Mouse (Mus musculus): ENCODE data around the gene Xpo4.
"Not testable (repeated sequence)": the region's sequence is repeated elsewhere in the genome, so short reads cannot be mapped to it uniquely, and the experiment has no call there.

Gene Xpo4

DNA sequence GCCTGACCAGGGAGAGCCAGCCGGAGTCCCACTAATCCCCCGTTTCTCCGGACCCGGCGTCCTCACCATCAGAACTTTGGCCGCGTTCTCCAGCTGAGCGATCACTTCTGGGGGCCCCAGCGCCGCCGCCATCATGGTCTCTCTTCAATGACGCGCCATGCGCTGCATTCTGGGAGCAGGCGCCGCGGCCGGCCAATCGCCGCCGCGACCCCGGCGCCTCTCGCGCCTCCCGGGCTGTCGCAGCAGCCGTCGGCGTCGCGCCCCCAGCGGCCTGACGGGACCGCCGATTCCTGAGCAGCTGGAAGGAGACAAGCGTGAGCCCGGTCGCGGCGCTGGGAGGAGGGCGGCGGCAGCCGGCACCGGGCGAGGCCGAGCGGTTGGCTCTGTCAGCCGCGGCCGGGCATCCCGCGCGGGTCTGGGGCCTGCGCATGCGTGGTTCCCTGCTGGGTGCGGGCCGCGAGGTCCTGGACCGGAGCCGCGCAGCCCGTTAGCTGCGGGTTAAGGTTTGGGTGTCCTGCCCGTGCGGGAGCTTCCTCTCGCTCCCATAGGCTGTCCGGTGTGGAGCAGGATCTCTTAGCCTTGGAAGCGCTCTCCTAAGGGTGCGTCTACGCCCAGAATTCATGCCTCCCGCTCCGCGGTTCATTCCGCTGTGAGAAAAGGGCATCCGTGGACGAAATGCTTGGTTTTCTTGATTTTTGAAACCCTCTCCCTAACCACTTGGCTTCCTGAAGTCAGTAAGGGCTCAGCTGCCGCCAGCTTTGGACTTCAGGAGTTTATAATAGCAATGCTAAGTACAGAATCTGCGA lies at the start of gene Xpo4:
Xpo4 (minus strand) TSS at position 609 of the 806 bp plus-strand sequence.
- DNase-seq (ENCODE audit: low spot score) = peak; percentile 85

DNA sequence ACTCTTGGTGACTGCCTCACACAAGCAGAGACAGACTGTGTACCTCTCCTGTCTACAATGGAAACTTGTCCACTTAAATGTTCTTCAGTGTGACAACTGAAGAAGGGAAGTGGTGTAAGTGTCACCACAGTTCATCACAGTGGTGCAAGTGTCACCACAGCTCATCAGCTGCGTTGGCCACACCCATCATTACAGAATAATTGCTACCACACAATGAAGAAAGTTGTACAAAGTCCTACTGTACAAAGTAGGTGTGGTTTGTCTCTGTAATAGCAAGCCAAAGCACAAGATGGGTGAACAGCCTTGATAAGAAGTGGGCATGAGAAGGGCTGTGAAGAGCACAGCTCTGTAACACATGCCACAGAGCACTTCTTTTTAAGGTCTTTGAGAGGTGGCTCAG lies 47.7 kb upstream of the Xpo4 start:
- DNase-seq (ENCODE audit: low spot score) = no peak

DNA sequence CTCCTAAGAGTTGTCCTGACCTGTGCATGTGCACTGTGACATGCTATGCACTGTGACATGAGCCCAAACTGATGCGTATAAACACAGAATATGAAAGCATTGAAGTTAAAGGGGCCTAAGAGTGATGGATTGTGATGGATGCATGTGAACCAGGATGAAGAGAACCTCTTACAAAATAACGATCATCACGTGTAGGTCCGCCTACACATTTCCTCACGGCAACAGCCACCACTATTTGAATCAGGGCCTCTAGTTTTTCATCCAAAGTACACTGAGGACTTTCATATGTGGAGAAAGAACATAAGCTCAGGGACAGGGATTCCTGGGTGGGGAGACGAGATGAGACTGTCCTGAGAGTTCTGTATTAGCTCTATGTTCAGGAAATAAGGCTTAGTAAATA lies 45.8 kb upstream of the Xpo4 start:
- DNase-seq (ENCODE audit: low spot score) = no peak

DNA sequence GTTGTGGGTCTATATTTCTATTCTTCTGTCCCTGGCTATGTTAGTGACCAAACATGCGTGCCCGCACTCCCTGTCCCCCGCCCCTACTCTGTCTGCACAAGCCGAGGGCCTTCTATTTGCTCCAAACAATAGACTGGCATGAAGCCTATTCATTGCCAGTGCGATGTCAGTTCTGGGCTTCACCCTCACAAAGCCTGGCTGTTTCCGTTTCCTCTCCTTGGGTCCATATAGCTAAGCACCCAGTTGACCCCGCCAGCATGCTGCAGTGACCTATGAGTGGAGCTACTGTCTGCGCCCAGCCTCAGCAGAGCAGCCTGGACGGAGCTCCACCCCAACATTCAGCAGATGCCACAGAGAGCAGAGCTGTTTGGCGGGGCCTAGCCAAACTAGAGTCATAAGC lies 43.9 kb upstream of the Xpo4 start:
- no peak for DNase-seq (ENCODE audit: low spot score)

DNA sequence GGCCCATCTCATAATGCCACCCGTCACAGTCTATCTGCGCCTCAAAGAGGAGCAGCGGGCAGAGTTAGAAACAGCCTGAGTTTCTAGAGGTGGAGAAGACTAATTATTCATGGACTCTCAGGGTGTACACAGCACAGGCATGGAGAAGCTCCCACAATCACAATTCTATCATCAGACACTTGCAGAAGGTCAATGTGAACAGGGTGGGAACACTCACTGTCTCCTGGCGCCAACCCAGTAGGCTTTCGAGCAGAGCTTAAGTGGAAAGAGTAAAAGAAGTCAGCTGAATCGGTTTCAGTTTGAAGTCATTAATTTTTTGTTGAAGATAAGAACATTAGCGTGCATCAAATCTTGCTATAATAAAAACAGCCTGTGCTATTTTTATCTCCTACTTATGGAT lies 43.4 kb upstream of the Xpo4 start:
- DNase-seq (ENCODE audit: low spot score) = peak; percentile 45

DNA sequence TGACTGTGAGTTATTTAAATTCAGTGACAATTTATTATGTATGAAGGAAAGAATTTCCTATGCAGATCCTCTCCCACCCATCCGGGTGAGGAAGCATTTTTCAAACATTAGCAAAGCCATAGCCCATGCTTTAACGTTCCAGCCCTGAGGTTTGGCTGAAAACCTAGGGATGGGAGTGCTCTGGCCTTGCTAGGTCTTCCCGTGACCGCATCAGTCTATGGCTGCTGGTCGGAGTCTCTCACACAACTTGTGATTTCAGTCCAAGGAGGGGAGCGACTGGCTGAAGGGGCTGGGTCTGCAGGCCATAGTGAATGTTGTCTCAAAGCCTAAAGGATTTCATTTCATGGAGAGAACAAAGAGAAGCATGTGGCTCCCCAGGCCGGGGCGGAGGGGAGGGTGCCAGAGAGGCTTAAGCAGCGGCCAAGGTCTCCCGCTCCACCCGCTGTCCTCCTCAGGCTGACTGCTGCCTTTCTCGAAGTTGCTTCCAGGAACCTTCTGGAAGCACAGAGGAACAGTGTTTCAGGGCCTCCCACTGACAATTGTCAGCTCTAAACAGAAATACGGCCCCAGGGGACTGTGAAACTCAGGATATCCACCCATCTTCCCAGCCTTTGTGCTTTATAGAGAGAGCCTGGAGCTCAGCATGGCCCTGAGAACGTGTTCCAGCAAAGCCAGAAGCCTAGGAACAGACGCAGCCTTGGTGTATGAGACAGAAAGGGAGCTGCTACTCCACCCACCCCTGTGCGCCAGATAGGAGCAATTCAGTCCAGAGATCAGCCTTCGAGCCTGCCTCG lies 42.1 kb upstream of the Xpo4 start:
- DNase-seq (ENCODE audit: low spot score) = peak; percentile 52

DNA sequence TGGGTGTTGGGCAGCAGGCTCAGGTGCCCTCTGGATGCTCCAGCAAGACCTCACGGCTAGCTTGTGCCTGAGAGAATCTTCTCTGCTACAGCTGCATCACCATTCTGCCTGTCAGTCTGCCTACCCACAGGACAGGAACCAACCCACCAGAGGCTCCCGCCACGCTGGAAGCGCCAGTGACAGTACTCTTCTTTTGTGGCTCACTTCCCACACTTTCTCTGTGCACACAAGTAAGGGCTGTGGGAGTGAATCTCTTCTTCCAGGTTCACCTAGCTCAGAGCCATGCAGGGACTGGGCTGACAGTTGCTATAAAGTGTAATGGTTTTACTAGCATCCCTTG lies 41.5 kb upstream of the Xpo4 start:
- no peak for DNase-seq (ENCODE audit: low spot score)

DNA sequence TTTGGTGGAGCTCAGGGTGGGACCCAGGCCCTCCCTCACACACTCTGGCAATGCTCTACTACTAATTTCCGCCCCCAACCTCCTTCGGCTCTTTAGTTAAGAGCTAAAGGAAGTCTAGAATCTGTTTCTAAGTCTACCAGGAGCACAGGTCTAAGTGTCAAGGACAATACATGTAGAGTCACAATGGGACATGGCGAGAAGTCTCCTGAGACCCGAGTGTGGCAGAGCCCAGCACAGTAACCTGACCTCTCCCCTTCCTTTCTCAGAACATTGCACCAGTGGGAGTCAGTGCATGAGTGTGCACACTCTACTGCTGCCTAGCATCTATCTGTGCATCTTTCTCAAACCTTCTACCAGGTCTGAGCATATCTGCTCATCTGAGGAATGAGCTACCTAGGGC lies 40.5 kb upstream of the Xpo4 start:
- DNase-seq (ENCODE audit: low spot score) = no peak

DNA sequence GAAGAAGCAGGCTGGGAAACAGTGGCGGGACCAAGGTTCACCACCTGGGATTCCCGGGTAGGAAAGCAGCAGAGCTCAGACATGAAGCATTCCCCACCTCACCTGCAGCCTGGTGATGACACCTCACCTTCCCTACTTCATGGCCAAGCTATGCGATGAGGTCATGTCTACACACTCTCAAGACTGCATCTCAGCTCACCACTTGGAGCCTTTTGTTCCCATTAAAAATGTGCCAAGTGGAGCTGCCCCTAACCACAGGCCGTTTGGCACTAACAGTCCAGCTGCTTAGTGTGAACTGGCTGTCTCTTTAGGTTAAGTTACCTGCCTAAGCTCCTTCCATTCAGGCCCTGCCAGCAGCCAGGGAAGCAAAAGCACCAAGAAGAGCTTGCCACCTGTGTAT lies 39.8 kb upstream of the Xpo4 start:
- DNase-seq (ENCODE audit: low spot score) = no peak

DNA sequence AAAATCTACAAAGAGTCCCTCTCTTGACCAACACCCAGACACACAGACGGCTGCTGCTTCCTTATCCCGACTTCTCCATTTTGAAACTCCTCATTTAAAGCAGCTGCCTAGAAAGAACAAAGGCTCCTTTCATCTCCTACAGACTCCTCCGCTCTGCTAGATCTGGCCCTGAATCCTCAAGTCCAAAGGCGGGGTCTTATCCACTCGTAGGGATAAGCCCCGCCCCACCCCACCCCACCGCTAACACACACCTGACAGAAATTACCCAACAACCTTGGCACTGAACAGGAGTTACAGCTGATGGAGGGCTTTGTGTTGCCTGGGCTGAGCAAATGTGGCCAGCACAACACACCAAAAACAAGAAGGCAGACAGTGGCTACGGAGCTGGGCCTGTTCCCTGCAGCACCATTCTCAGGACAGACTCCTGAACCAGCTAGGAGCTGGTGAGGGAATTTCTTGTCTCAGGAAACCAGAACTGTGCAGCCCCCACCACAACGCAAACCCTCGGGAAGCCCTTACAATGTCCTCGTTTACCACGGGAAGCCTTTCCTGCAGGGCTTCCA lies 36.8 kb upstream of the Xpo4 start:
- no peak for DNase-seq (ENCODE audit: low spot score)

DNA sequence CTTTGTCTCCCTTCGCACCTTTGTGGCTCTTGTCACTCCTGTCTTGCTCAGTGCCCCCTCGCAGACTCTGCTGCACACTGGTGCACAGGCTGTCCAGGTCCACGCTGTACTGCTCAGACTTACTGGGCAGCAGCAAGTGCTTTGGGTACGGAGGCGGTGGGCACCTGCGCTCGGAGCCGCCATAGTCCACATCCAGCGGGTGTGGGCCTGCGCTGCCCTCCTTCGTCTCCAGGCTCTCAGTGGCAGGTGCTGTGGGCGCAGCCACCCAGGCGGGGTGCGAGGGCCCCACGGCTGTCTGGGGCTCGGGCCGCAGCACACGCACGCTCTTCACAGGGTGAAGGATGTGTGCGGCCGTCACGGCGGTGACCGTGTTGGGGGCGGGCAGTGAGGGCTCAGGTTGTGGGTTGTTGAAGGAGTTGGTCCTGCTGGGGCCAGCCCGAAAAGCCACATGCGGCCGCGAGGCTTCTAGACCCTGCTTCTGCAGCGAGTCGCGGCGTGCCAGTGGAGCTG lies 34.3 kb upstream of the Xpo4 start:
- no peak for DNase-seq (ENCODE audit: low spot score)

DNA sequence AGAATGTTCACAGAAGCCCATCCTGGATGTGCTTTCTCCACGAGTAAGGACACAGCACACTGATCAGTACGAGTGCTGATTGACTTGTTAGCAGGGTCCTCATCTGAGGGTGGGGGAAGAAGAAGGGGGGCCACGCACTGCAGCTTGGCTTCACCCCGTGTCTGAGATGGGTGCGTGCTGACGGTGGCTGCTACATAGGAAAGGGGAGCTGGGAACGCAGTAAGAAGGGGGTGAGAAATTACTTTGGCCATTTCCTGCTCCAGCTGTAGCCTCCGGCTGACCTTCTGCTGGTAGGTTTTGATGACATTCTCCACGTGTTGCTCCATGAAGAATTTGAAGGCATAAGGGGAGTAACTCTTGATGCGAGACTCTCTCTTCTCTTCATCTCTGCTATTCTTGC lies 33.8 kb upstream of the Xpo4 start:
- DNase-seq (ENCODE audit: low spot score) = no peak

DNA sequence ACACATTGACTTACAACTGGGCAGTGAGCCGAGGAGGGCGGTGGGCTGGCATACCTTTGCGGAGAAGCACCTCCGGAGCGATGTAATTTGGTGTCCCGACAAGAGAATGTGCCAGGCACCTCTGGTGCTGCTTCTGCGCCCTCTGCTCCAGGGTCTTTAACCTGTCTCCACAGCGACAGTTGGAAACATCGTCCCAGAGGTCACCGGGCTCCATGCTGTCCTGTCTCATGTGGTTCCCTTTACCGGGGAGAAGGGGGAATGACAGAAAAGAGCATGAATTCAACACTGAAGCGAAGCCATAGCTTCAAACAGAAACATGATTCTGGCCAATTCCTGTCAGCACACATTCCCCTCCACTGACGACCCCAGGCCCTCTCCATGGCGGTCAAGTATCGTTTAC lies 30.8 kb upstream of the Xpo4 start:
- no peak for DNase-seq (ENCODE audit: low spot score)

DNA sequence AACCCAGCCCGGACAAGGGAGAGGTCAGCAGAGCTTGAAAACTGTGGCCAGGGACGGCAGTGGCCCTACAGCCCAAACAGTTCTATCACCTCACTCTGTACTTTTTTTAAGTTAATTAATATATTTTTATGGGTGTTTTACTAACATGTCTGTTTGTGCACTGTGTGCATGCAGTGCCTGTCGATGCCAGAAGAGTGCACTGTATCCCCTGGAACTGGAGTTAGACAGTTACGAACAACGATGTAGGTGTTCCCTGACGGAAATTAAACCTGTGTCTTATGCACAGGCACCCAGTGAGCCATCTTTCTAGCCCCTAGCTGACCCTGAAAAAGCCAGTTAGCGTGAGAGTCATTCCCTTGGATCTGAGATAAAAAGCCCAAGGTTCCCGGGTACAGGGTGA lies 30.3 kb upstream of the Xpo4 start:
- no peak for DNase-seq (ENCODE audit: low spot score)

DNA sequence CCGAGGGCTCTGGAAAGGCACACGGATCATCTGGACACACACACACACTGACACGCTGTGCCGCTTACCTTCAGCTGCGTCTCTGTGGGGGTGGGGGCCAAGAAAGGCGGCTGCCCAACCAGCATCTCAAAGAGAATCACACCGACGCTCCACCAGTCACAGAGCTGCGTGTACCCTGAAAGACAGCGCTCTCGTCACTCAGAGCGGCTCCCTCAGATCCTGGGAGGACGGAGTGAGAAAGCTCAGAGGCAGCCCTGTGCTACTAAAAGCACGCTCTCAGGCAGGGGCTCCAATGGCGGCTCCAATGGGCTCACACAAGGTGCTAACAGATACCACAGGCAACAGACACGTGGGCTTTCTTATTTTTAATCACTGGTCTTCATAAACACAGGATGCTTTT lies 29.0 kb upstream of the Xpo4 start:
- no peak for DNase-seq (ENCODE audit: low spot score)

DNA sequence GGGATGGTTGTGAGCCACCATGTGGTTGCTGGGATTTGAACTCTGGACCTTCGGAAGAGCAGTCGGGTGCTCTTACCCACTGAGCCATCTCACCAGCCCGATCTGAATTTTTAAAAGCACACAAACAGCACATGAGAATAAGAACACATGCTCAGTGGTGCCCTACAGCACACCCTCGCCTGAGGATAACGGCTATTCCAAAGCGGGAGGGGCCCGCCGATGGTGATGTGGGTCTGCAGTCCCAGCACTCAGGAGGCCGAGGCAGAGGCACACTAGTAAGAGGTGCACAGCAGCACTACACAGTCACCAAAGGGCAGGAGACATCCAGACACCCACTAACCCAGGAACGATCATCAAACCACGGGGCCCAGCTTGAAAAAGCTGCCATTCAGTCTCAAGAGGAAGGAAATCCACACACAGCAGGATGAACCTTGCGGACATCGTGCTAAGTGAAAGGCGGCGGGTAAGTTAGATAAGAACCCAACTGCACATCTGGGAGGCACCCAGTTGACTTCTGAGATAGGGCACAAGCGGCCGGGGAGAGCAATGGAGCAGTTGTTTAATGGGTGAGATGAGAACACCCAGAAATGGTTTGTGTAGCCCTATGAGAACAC lies 27.4 kb upstream of the Xpo4 start:
- no peak for DNase-seq (ENCODE audit: low spot score)

DNA sequence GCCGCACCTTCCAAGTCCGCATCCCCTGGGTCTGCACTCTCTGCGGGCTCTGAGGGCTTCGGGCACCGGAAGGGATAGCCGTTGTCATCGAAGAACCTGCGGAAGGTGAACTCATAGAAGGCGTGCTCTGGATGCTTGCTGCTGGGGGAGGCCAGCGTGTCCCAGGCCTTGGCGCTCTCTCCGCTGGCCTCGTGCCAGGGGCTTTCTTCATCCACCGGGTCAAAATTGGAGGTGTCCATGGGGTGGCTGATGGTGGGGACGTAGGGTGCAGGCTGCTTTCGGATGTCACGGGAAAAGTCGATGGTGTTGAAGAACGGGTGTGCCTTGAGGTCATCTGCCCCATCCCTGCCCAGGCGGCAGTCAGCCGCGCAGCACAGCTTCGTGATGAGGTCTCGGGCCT lies 26.1 kb upstream of the Xpo4 start:
- no peak for DNase-seq (ENCODE audit: low spot score)

DNA sequence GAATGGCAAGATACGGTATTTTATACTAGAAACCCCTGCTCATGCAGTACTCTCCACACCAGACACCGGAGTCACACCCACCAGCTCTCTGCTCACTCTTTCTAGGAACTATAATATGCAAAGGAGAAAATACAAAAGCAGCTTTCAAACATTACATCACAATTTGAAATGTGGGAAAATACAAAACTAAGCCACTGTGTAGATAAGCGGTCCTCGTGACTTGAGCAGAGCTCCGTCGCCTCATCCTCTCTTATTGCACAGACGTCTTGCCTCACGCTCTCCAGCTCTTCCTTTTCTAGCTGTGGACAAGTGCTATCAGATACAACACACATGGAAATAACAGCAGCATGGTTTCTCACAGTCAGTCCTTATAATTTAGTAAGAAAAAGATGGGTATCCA lies 25.5 kb upstream of the Xpo4 start:
- no peak for DNase-seq (ENCODE audit: low spot score)

DNA sequence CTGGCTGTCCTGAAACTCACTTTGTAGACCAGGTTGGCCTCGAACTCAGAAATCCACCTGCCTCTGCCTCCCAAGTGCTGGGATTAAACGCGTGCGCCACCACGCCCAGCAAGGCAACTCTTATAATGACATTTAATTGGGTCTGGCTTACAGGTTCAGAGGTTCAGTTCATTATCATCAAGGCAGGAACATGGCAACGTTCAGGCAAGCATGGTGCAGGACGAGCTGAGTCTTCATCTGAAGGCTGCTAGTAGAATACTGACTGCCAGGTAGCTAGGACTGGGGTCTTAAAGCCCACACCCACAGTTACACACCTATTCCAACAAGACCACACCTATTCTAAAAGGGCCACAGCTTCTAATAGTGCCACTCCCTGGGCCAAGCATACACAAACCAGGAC lies 22.8 kb upstream of the Xpo4 start:
- DNase-seq (ENCODE audit: low spot score) = not testable (repeated sequence)

DNA sequence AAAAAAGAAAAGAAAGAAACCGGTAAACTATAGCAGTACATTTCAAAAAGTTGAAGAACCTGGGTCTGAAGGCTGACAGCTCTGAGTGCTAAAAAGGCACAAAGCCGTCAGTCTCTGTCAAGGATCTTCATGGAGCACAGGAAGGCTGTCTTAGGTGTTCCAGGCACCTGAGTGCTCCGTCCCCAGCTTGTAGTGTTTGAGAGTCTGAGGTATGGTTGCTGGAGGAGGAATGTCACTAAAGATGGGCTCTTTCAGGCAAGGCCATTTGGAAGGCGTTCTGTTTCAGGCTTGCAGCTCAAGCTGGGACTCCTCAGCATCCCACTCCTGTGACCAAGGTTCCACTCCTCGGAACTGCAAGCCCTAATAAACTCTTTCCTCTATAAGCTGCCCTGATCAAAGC lies 22.2 kb upstream of the Xpo4 start:
- no peak for DNase-seq (ENCODE audit: low spot score)

DNA sequence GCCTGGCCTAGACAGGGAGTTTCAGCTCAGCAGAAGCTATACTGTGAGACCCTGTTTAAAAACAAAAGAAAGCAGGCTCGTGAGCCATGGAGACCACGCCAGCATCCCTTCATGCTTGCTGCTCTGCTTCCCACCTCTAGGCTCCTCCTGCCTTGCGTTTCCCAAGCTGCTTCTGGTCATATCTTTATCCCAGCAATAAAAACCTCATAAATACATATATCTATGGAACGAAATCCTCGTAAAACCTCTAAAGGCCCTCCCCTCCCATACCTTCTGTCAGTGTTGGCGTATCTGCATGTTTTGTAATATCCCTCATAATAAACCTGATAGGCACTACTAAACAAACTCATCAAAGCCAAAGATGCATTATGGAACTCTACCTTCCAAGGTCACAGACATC lies 21.4 kb upstream of the Xpo4 start:
- DNase-seq (ENCODE audit: low spot score) = no peak

DNA sequence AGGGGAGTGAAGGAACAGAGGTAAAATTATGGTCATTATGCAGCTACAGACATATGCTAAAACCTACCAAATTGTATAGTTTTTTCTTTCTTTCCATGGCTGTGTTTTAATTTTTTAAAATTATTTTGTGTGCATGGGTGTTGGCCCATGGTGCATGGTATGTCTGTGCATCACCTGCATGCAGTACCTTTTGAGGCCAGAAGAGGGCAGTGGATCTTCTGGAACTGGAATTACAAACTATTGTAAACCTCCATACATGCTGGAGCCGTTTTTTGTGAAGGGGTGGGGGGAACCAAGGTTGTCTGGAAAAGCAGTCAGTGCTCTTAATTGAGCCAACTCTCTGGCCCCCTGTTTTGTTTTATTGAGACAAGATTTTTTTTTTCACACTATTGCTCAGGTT lies 19.3 kb upstream of the Xpo4 start:
- DNase-seq (ENCODE audit: low spot score) = no peak

DNA sequence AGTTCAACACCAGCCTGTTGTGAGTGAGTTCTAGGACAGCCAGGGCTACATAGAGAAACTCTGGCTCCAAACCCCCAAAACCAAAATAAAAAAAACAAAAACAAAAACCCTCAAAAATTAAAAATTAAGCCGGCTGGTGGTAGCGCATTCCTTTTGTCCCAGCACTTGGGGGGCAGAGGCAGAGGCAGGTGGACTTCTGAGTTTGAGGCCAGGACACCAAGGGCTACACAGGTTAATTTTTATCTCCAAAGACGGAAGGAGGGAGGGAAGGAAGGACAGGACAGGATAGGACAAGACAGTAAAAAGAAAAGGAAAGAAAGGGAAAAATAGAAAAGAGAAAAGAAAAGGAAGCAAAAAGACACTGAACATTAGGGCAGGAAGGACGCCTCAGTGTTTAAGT lies 17.5 kb upstream of the Xpo4 start:
- no peak for DNase-seq (ENCODE audit: low spot score)
